Mouse (Mus musculus): ENCODE measurements at regions not wholly inside any gene's neighbourhood (a gene's known extent, or its start where the extent isn't known, plus 50 kb on each side); places are given as distances from the start of the nearest gene placed in this dataset.

GRCm38 (mm10) chr8:77774551-77775335 lies 50.5 kb upstream of the Ednra start:
- TF ChIP-seq GATA4 (IDR thresholded peaks at IDR 0.05; ENCODE audit: insufficient replicate concordance, low read length): no peak

- TF ChIP-seq GATA4 (IDR thresholded peaks at IDR 0.05; ENCODE audit: insufficient replicate concordance, low read length): no peak
Measured at GRCm38 (mm10) chr8:77775526-77775925, 51.3 kb upstream of the Ednra start.

- no peak for TF ChIP-seq GATA4 (IDR thresholded peaks at IDR 0.05; ENCODE audit: insufficient replicate concordance, low read length)
Measured at GRCm38 (mm10) chr8:77777597-77777996, 53.3 kb upstream of the Ednra start.

- no peak for TF ChIP-seq GATA4 (IDR thresholded peaks at IDR 0.05; ENCODE audit: insufficient replicate concordance, low read length)
Measured at GRCm38 (mm10) chr8:77785676-77786255, 61.5 kb upstream of the Ednra start.

- TF ChIP-seq GATA4 (IDR thresholded peaks at IDR 0.05; ENCODE audit: insufficient replicate concordance, low read length): no peak
Measured at GRCm38 (mm10) chr8:77794911-77795310, 70.6 kb upstream of the Ednra start.

- TF ChIP-seq GATA4 (IDR thresholded peaks at IDR 0.05; ENCODE audit: insufficient replicate concordance, low read length): no peak
Measured at GRCm38 (mm10) chr8:77803147-77803903, 79.1 kb upstream of the Ednra start.

GRCm38 (mm10) chr8:77804536-77804935 lies 80.3 kb upstream of the Ednra start:
- TF ChIP-seq GATA4 (IDR thresholded peaks at IDR 0.05; ENCODE audit: insufficient replicate concordance, low read length): no peak

- TF ChIP-seq GATA4 (IDR thresholded peaks at IDR 0.05; ENCODE audit: insufficient replicate concordance, low read length): no peak
Measured at GRCm38 (mm10) chr8:77804956-77805355, 80.7 kb upstream of the Ednra start.

- TF ChIP-seq GATA4 (IDR thresholded peaks at IDR 0.05; ENCODE audit: insufficient replicate concordance, low read length): no peak
Measured at GRCm38 (mm10) chr8:77805657-77806056, 81.4 kb upstream of the Ednra start.

- no peak for TF ChIP-seq GATA4 (IDR thresholded peaks at IDR 0.05; ENCODE audit: insufficient replicate concordance, low read length)
Measured at GRCm38 (mm10) chr8:77814796-77815647, 90.8 kb upstream of the Ednra start.

- TF ChIP-seq GATA4 (IDR thresholded peaks at IDR 0.05; ENCODE audit: insufficient replicate concordance, low read length): no peak
Measured at GRCm38 (mm10) chr8:77815648-77815971, 91.3 kb upstream of the Ednra start.

- no peak for TF ChIP-seq GATA4 (IDR thresholded peaks at IDR 0.05; ENCODE audit: insufficient replicate concordance, low read length)
Measured at GRCm38 (mm10) chr8:77816217-77816616, 92.0 kb upstream of the Ednra start.

GRCm38 (mm10) chr8:77825786-77826185 lies 101.5 kb upstream of the Ednra start:
- no peak for TF ChIP-seq GATA4 (IDR thresholded peaks at IDR 0.05; ENCODE audit: insufficient replicate concordance, low read length)

GRCm38 (mm10) chr8:77826255-77826654 lies 102.0 kb upstream of the Ednra start:
- TF ChIP-seq GATA4 (IDR thresholded peaks at IDR 0.05; ENCODE audit: insufficient replicate concordance, low read length): no peak

GRCm38 (mm10) chr8:77828079-77828478 lies 103.8 kb upstream of the Ednra start:
- no peak for TF ChIP-seq GATA4 (IDR thresholded peaks at IDR 0.05; ENCODE audit: insufficient replicate concordance, low read length)
